9 mouse cellular contexts compared by ENCODE assay signal in genomic region chr2:19909900-19910780, GRCm38 (mm10). TPM values are rescaled to one million over a fixed set of nuclear protein-coding genes. Genes with fewer than 3 reads are reported as not detected.
DNase-seq lines count a peak whose midpoint lies in the region; ATAC-seq and TF ChIP-seq lines count a peak whose summit lies in the region.
"Had no signal": no experiment of that assay in that cellular context is flagged by ENCODE, and none has a peak within 500 bp of the region (broad histone marks: within the 10 kb centered on the region; RNA-seq: fewer than 3 reads in every experiment).

No protein-coding gene starts in this region.

- no peak for TF ChIP-seq CTCF in heart, postnatal 0 days (IDR thresholded peaks at IDR 0.05; ENCODE audit: low read depth)
- no peak for TF ChIP-seq CTCF in kidney, adult 2 months (conservative IDR thresholded peaks at IDR 0.05; ENCODE audit: insufficient read depth, insufficient read length, low read depth, low read length)

- H3K27me3 ChIP-seq in heart, postnatal 0 days (ENCODE audit: control insufficient read depth, insufficient read depth, low read length), result peaks cover 26% of the 10 kb centered on the region
- peaks cover 55% of the 10 kb centered on the region for H3K27me3 ChIP-seq in limb, embryonic 12.5 days
- 0 out of 2 replicates have a peak, but pooled peaks cover 2% of the 10 kb centered on the region for H3K27me3 ChIP-seq in kidney, adult 2 months (replicated peaks; ENCODE audit: control insufficient read depth, insufficient read depth, low read length)

- under 1% methylated on average over 30 of the region's 31 CpGs for WGBS in heart, postnatal 0 days
- under 1% methylated on average over 30 of the region's 31 CpGs for WGBS in limb, embryonic 12.5 days
- WGBS in kidney, adult 2 months, result under 1% methylated on average over 30 of the region's 31 CpGs

- H3K9me3 ChIP-seq in heart, postnatal 0 days (replicated peaks; ENCODE audit: control insufficient read depth, low read length), result no peaks in the 10 kb centered on the region
- H3K9me3 ChIP-seq in limb, embryonic 12.5 days, result no peaks in the 10 kb centered on the region

- ATAC-seq in heart, postnatal 0 days (ENCODE audit: insufficient read depth, low read depth), result no peak
- peak; percentile 9; the same call in 1 of the 2 replicates for ATAC-seq in granulocyte monocyte progenitor cell, adult 5-6 weeks (replicated peaks; ENCODE audit: poor library complexity, severe bottlenecking)
- ATAC-seq in limb, embryonic 12.5 days (ENCODE audit: insufficient number of reproducible peaks, insufficient read depth, low FRiP score, low TSS enrichment, low read depth), result peak; percentile 61; the same call in 1 of the 2 replicates

- no peaks in the 10 kb centered on the region for H3K36me3 ChIP-seq in heart, postnatal 0 days (replicated peaks; ENCODE audit: control insufficient read depth, insufficient read depth, low read length)
- H3K36me3 ChIP-seq in limb, embryonic 12.5 days, result no peaks in the 10 kb centered on the region
- no peaks in the 10 kb centered on the region for H3K36me3 ChIP-seq in kidney, adult 2 months (ENCODE audit: control insufficient read depth, insufficient read depth, low read length)

- H3K4me1 ChIP-seq in heart, postnatal 0 days (ENCODE audit: control insufficient read depth, insufficient read depth), result 0 out of 2 replicates have a peak, but pooled peaks cover 6% of the 10 kb centered on the region
- peaks cover 12% of the 10 kb centered on the region; the same call in 1 of the 2 replicates for H3K4me1 ChIP-seq in limb, embryonic 12.5 days (replicated peaks)
- H3K4me1 ChIP-seq in kidney, adult 2 months (ENCODE audit: control insufficient read depth, insufficient read depth, low read length), result no peaks in the 10 kb centered on the region

- peak overlapping the region; percentile 61 for H3K4me2 ChIP-seq in heart, postnatal 0 days (ENCODE audit: low read depth, low read length)
- H3K4me2 ChIP-seq in limb, embryonic 12.5 days, result peak overlapping the region; percentile 96

- H3K27ac ChIP-seq in heart, postnatal 0 days (ENCODE audit: low read depth), result no peak overlapping the region
- no peak overlapping the region for H3K27ac ChIP-seq in limb, embryonic 12.5 days
- no peak overlapping the region for H3K27ac ChIP-seq in kidney, adult 2 months (ENCODE audit: insufficient read depth, low read depth, low read length)

- intact Hi-C loops in heart, postnatal 10 days (cut with DNase I), result loop anchor here (5.0 to 10.0 kb wide), 2 partner anchors 383 to 495 kb away; no protein-coding TSS in a partner anchor

- H3K4me3 ChIP-seq in heart, postnatal 0 days (ENCODE audit: low read depth, low read length), result peak overlapping the region; percentile 44
- peak overlapping the region; percentile 53 for H3K4me3 ChIP-seq in limb, embryonic 12.5 days (replicated peaks)
- no peak overlapping the region for H3K4me3 ChIP-seq in kidney, adult 2 months (ENCODE audit: insufficient read depth, low read depth, low read length)

- no peak for DNase-seq in heart, postnatal 0 days (ENCODE audit: low spot score)
- DNase-seq in heart, postnatal 10 days, result no peak
- DNase-seq in brain, adult 2 months (ENCODE audit: low read depth, low spot score), result peak; percentile 80
- peak; percentile 26 for DNase-seq in right cerebral cortex, postnatal 4 days
- no peak for DNase-seq in c-Kit-positive CD71-positive TER-119-positive erythroid progenitor cells, embryonic 14.5 days (ENCODE audit: low spot score)
- no peak for DNase-seq in kidney, adult 2 months

- no peak for TF ChIP-seq POLR2A in kidney, adult 2 months (IDR thresholded peaks at IDR 0.05; ENCODE audit: low read depth, low read length)

- H3K9ac ChIP-seq in heart, postnatal 0 days (replicated peaks; ENCODE audit: low read depth, low read length), result no peak overlapping the region
- H3K9ac ChIP-seq in limb, embryonic 12.5 days (replicated peaks), result peak overlapping the region; percentile 44

- no peak for TF ChIP-seq EP300 in heart, postnatal 0 days (IDR thresholded peaks at IDR 0.05; ENCODE audit: low read depth)

RNA-seq across cellular contexts. Expression of gene Etl4, which starts 0.6 kb away (rescaled TPM):
- total RNA-seq in heart, postnatal 0 days (2014; rRNA removed; ENCODE audit: low replicate concordance), result 17.3 and 20.6 TPM in 2 replicates
- 7.6 TPM in 2 replicates for polyA plus RNA-seq in heart, postnatal 0 days (2015; fragmentation: Nextera tagmentation; extraction: Ambion mirVana)
- total RNA-seq in heart, postnatal 10 days (2021), result 10 to 100 TPM; 41.5 to 45.9 TPM
- 0.26 and 3.1 TPM in 2 replicates for total RNA-seq in granulocyte monocyte progenitor cell, adult 5-6 weeks (2014; fragmentation: Nextera tagmentation)
- total RNA-seq in granulocyte monocyte progenitor cell, adult 5-6 weeks (2017), result 0.82 TPM in 1 of 2 replicates, not detected in the other
- 15.1 and 15.2 TPM in 2 replicates for polyA plus RNA-seq in limb, embryonic 12.5 days (2016; fragmentation: Nextera tagmentation; extraction: Ambion mirVana)
- 19.1 and 21.4 TPM in 2 replicates for polyA plus RNA-seq in kidney, adult 2 months (2012; rRNA removed)
- total RNA-seq: MEL had no signal

Comparison
In these comparisons a context has a peak if more than half of its experiments do, and no peak if none do; other contexts are left out.
1. DNase-seq: peak in brain, adult 2 months (single experiment) and right cerebral cortex, postnatal 4 days (single experiment); none in heart, postnatal 0 days (single experiment), heart, postnatal 10 days (0 of 2), c-Kit-positive CD71-positive TER-119-positive erythroid progenitor cells, embryonic 14.5 days (single experiment) and kidney, adult 2 months (single experiment).